Mouse (Mus musculus) stomach, embryonic 14.5 days (tissue): ENCODE measurements around the gene Tldc2. TPM values are rescaled to one million over a fixed set of nuclear protein-coding genes. Genes with fewer than 3 reads are reported as not detected.

Source experiments
- ATAC-seq: fragments of 200-750 bp; cut with Nextera tagmentation; 2 replicates; pipeline ENCODE4 v1.8.0; 2017; ENCODE audit warnings: low read depth, moderate TSS enrichment; ENCODE audit not compliant: insufficient number of reproducible peaks, insufficient read depth, low FRiP score
- H3K27ac ChIP-seq: fragments of 300-500 bp; sonication (generic); 2 replicates; pipeline ENCODE4 v1.5.1; 2014; ENCODE audit warnings: mild to moderate bottlenecking, low read length, moderate library complexity, mixed read lengths
- H3K27me3 ChIP-seq: fragments of 300-500 bp; sonication (generic); 2 replicates; pipeline ENCODE4 v1.6.1; 2014; ENCODE audit warnings: low read length, control low read depth, mixed read lengths; ENCODE audit not compliant: control insufficient read depth, insufficient read depth
- H3K36me3 ChIP-seq: fragments of 300-500 bp; sonication (generic); 2 replicates; pipeline ENCODE4 v1.6.1; 2014; ENCODE audit warnings: mild to moderate bottlenecking, control low read depth, low read length, moderate library complexity, mixed read lengths; ENCODE audit not compliant: control insufficient read depth, insufficient read depth
- H3K4me1 ChIP-seq: fragments of 300-500 bp; sonication (generic); 2 replicates; pipeline ENCODE4 v1.6.1; 2014; ENCODE audit warnings: low read length, control low read depth, mixed read lengths; ENCODE audit not compliant: control insufficient read depth, insufficient read depth
- H3K4me2 ChIP-seq: fragments of 300-500 bp; sonication (generic); replicated peaks from 2 replicates; pipeline ENCODE4 v1.6.1; 2014; ENCODE audit warnings: low read depth, low read length, control low read depth
- H3K4me3 ChIP-seq: fragments of 300-500 bp; sonication (generic); 2 replicates; pipeline ENCODE4 v1.5.1; 2014; ENCODE audit warnings: low read depth, low read length, control low read depth
- H3K9ac ChIP-seq: fragments of 300-500 bp; sonication (generic); replicated peaks from 2 replicates; pipeline ENCODE4 v1.6.1; 2014; ENCODE audit warnings: low read depth, mild to moderate bottlenecking, control low read depth, low read length, moderate library complexity, mixed read lengths
- H3K9me3 ChIP-seq: fragments of 300-500 bp; sonication (generic); 2 replicates; pipeline ENCODE4 v1.6.1; 2016; ENCODE audit warnings: low read depth, low read length, control low read depth; ENCODE audit not compliant: control insufficient read depth
- WGBS: fragments of 180-500 bp; shearing (Covaris S2); extraction: QIAGEN DNeasy Blood & Tissue Kit; methylation state at CpG from one replicate; pipeline ENCODE4 v1.1.7; 2014; 5-methylcytosine and 5-hydroxymethylcytosine counted together
- polyA plus RNA-seq: library from polyadenylated mRNA; unstranded; fragments of >200 nt; fragmentation: Nextera tagmentation; extraction: Ambion mirVana; gene quantifications from 2 replicates; pipeline ENCODE4 v1.2.1, GENCODE M21; 2014

Tldc2 gene
- polyA plus RNA-seq, 1 experiment from 2014 or later: not detected

DNA sequence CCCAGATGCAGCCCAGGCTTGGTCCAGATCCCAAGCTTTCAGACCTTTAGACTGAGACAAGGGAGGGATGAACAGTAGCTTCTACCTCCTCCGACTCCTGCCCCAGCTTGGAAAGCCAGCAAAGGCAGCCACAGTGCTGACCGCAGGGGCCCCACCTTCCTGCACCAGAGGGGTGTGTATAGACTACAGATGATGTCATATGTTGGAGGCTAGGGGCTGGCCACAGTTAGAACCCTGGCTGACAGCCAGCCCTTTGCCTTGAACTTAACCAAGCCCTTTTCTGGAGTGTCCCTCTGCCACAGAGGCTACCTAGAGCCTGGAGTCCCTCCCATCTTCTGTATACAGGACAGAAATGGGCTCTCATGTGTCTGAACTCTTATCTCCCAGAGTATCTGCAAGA lies 15.3 kb upstream of the Tldc2 start:
- Histone ChIP-seq H3K4me1 (peaks cover 85% of the 10 kb centered on the region), H3K27ac (0 out of 2 replicates have a peak overlapping the region, but pooled peaks have one; percentile 3), H3K9me3 (no peaks in the 10 kb centered on the region), H3K4me3 (no peak overlapping the region), H3K36me3 (peaks cover 7% of the 10 kb centered on the region; the same call in 1 of the 2 replicates), H3K9ac (no peak overlapping the region), H3K27me3 (no peaks in the 10 kb centered on the region), H3K4me2 (peak overlapping the region; percentile 8; the same call in 1 of the 2 replicates)
- ATAC-seq: peak; percentile 76
- 23% methylated on average over 2 of the region's 2 CpGs for WGBS

DNA sequence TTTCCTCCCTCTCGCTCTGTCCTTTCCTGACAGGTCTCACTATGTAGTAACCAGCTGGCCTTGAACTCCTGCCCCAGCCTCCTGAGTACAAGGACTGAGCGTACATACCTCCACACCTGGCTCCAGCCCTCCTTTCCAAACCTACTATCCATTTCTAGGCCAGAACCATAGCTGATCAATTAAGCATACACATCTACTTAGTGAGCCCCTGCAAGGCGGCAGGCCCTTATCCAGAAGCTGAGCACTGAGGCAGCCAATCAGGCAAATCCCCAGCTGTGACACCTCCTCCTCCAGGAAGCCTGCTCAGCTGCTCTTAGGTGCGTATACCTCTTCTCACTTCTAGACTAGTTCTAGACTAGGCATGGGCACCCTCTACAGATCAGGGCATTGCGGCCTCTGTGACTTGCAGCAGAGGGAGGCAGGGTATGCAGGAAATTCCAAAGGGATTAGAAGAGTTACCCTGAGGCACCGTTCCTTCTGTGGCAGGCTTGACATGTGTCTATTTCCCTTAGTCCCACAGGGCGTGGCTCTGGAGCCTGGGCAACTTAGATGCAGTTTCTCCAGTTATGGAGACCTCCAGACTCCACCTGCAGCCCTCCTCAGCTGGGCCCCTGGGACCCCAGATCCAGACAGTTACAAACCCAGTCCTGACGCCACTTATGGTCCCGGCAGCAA lies 14.4 kb upstream of the Tldc2 start:
- Histone ChIP-seq H3K27me3 (no peaks in the 10 kb centered on the region), H3K9me3 (no peaks in the 10 kb centered on the region), H3K9ac (no peak overlapping the region), H3K4me2 (no peak overlapping the region), H3K4me1 (peaks cover 91% of the 10 kb centered on the region), H3K4me3 (no peak overlapping the region), H3K36me3 (peaks cover 7% of the 10 kb centered on the region; the same call in 1 of the 2 replicates), H3K27ac (no peak overlapping the region)
- ATAC-seq: no peak
- 68% methylated on average over 9 of the region's 9 CpGs for WGBS

DNA sequence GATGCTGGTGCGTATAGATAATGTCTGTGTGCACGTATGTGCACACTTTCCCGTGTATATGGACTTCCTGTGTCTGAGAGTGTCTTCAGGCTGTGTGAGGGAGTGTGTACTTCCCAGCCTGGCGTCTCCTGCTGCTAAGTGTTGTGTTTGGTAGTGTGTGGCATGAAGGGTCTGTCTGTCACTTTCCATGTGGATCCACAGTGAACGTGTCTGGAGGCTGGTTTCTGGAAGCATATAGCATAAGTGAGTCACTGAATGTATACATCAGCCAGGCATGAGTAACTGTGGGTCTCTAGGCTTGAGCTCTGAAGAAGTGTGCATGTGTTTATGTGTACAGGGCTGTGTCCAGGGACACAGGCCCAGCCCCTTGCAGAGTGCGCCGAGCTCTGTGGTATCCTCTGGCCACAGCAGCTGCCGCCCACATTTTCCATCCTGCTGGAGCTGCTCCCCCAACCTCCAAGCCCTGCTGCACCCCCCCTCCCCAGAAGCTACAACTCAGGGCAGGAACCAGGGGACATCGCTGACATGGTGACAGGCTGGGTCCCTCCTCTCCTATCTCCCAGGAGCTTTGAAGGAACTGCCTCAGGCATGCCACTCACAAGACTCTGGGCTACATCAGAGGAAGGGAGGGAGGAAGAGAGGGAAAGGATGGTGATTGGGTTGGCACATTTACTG lies 13.3 kb upstream of the Tldc2 start:
- H3K36me3 ChIP-seq: peaks cover 7% of the 10 kb centered on the region; the same call in 1 of the 2 replicates
- 68% methylated on average over 9 of the region's 9 CpGs for WGBS
- H3K27ac ChIP-seq: no peak overlapping the region; the same call in 1 of the 2 replicates
- peaks cover 86% of the 10 kb centered on the region for H3K4me1 ChIP-seq
- no peak overlapping the region for H3K4me2 ChIP-seq
- no peaks in the 10 kb centered on the region for H3K9me3 ChIP-seq
- H3K4me3 ChIP-seq: no peak overlapping the region
- no peak for ATAC-seq
- H3K27me3 ChIP-seq: no peaks in the 10 kb centered on the region
- H3K9ac ChIP-seq: no peak overlapping the region

DNA sequence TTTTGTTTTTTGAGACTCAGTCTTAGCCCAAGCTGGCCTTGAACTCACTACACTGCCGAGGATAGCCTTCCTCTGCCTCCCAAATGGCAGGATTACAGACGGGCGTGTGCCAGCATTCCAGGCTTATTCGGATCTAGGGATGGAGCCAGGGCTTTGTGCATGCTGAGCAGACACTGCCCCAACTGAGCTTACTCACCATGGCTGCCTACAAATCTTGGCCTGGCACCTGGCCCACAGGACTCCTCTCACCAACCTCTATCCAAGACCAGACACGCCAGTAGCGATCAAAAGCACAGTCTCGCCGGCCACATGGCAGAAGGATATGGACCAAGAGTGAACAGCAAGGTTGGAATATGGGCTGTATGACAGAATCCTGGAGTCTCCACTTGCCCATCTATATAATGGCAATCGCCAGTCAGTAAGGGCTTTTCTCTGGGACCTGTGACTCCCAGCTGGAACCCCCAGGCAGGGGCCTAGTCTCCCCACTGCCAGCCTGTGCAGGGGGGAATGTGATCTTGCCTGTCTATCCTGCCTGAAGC lies 12.6 kb upstream of the Tldc2 start:
- Histone ChIP-seq H3K27ac (0 out of 2 replicates have a peak overlapping the region, but pooled peaks have one; percentile 3), H3K4me2 (peak overlapping the region; percentile 7; the same call in 1 of the 2 replicates), H3K4me3 (no peak overlapping the region), H3K4me1 (peaks cover 78% of the 10 kb centered on the region), H3K9me3 (no peaks in the 10 kb centered on the region), H3K27me3 (no peaks in the 10 kb centered on the region), H3K9ac (no peak overlapping the region), H3K36me3 (peaks cover 7% of the 10 kb centered on the region; the same call in 1 of the 2 replicates)
- 77% methylated on average over 9 of the region's 9 CpGs for WGBS
- ATAC-seq: no peak

DNA sequence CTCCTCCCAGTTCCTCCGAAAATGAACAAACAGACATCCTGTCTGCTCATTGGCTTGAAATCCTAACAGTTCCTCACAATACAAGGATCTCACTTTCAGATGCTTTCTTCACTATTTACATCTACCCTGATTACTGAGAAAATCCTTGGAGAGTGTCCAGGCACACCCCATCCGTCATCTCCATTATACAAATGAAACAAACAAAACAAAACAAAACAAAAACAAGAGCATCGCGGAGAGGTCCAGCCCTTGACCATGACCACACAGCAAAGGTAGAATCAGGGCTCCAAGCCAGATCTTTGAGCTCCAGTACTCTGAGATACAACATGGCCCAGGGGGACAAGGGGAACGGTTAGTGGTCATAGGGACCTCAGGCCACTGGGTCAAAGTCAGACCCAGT lies 12.1 kb upstream of the Tldc2 start:
- Histone ChIP-seq H3K27ac (no peak overlapping the region), H3K4me2 (peak overlapping the region; percentile 7; the same call in 1 of the 2 replicates), H3K4me3 (no peak overlapping the region), H3K9ac (no peak overlapping the region), H3K36me3 (peaks cover 7% of the 10 kb centered on the region; the same call in 1 of the 2 replicates), H3K4me1 (peaks cover 76% of the 10 kb centered on the region), H3K9me3 (no peaks in the 10 kb centered on the region), H3K27me3 (no peaks in the 10 kb centered on the region)
- 63% methylated on average over 5 of the region's 5 CpGs for WGBS
- ATAC-seq: no peak

DNA sequence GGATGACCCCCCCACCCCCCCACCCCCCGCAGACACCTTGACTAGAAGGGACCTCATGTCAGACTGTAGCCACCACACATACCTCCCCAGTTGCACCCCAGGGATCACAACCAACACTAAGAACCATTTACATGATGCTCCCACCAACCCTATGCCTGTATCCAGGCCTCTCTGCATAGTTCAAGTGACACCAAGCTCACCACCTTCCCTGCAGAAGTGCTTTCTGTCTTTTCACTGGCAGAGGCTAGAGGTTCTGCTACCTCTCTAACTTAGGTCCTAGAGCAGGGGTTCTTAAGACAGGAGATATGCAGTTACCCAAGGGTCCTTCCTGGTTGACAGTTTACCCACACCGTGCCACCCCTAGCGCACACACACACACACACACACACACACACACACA lies 11.6 kb upstream of the Tldc2 start:
- H3K9ac ChIP-seq: no peak overlapping the region
- 81% methylated on average over 3 of the region's 3 CpGs for WGBS

DNA sequence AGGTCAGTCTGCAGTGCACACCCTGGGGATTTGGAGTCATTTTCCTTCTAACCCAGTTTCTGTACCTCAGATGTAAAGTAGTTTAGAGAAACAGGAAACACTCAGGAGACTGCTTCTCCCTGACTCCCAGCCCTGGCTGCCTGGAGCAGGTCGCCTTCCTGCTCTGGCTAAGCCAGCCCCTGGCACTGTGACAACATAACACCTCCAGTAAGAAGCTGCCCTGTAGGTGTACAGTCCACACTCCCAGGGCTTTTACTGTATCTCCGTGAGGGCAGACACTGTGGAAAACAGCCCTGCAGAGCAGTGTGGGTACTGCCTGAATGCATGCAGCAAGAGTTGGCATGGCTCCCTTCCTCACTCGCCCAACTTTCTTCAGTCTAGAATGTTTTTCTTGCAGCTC lies 11.2 kb upstream of the Tldc2 start:
- H3K9ac ChIP-seq: no peak overlapping the region; the same call in 1 of the 2 replicates
- H3K4me3 ChIP-seq: no peak overlapping the region
- H3K9me3 ChIP-seq: no peaks in the 10 kb centered on the region
- WGBS: 39% methylated on average over 3 of the region's 3 CpGs
- peaks cover 7% of the 10 kb centered on the region; the same call in 1 of the 2 replicates for H3K36me3 ChIP-seq
- H3K27ac ChIP-seq: no peak overlapping the region
- no peaks in the 10 kb centered on the region for H3K27me3 ChIP-seq
- ATAC-seq: no peak
- peaks cover 69% of the 10 kb centered on the region for H3K4me1 ChIP-seq
- peak overlapping the region; percentile 20; the same call in 1 of the 2 replicates for H3K4me2 ChIP-seq

More for the DNA sequence above, 11.6 kb upstream of the Tldc2 start:
- Histone ChIP-seq H3K4me1 (peaks cover 74% of the 10 kb centered on the region), H3K9me3 (no peaks in the 10 kb centered on the region), H3K36me3 (peaks cover 7% of the 10 kb centered on the region; the same call in 1 of the 2 replicates), H3K4me3 (no peak overlapping the region), H3K27ac (no peak overlapping the region), H3K27me3 (no peaks in the 10 kb centered on the region), H3K4me2 (peak overlapping the region; percentile 20; the same call in 1 of the 2 replicates)
- ATAC-seq: no peak

DNA sequence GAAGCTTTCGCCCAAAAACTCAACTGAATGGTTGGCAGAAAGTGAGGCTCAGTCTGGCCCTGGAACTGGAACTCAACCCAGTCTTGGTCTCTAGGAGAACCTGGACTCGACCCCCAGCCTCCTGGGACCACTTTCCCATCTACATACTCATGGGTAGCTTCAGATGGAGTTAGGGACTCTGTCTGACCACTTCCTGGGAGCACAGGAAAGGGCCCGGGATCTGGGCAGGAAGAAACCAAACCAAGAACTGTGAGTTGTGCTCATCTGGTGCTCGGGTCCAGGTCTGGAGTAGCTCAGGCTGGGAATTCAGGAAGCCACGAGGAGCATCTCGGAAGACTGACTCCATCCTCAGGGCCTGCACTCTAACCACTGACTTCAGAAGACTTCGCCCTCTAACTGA lies 10.3 kb upstream of the Tldc2 start:
- Histone ChIP-seq H3K36me3 (peaks cover 7% of the 10 kb centered on the region; the same call in 1 of the 2 replicates), H3K4me1 (peaks cover 60% of the 10 kb centered on the region), H3K4me3 (peak overlapping the region; percentile 94; the same call in 1 of the 2 replicates), H3K9me3 (no peaks in the 10 kb centered on the region), H3K27ac (no peak overlapping the region), H3K9ac (no peak overlapping the region), H3K4me2 (peak overlapping the region; percentile 92), H3K27me3 (no peaks in the 10 kb centered on the region)
- ATAC-seq: no peak
- 79% methylated on average over 7 of the region's 7 CpGs for WGBS
